Mouse (Mus musculus): ENCODE measurements around the gene Acacb.

- TF ChIP-seq CTCF (IDR thresholded peaks at IDR 0.05; ENCODE audit: low read depth, low read length) (no peak), GATA1 (IDR thresholded peaks at IDR 0.05; ENCODE audit: borderline replicate concordance, low read length) (no peak), POLR2AphosphoS5 (IDR thresholded peaks at IDR 0.05; ENCODE audit: insufficient replicate concordance, low read depth, low read length) (no peak)
Observed at GRCm38 (mm10) chr5:114129550-114130210, 16.7 kb upstream of the Acacb start.

Measured in G1E (cell line).